Mouse (Mus musculus) hematopoietic multipotent progenitor cell, adult 10-12 weeks (in vitro differentiated cells): ENCODE data around the gene Slc4a8. TPM values are rescaled to one million over a fixed set of nuclear protein-coding genes. Genes with fewer than 3 reads are reported as not detected.

ENCODE experiments used
- polyA plus RNA-seq: library from polyadenylated mRNA; stranded (reverse); fragments of >175 nt; gene quantifications from 2 replicates; pipeline ENCODE4 v1.2.3, GENCODE M21; 2012; ENCODE audit warnings: low replicate concordance

The Slc4a8 gene
- 7.2 and 7.6 TPM in 2 replicates for polyA plus RNA-seq

DNA sequence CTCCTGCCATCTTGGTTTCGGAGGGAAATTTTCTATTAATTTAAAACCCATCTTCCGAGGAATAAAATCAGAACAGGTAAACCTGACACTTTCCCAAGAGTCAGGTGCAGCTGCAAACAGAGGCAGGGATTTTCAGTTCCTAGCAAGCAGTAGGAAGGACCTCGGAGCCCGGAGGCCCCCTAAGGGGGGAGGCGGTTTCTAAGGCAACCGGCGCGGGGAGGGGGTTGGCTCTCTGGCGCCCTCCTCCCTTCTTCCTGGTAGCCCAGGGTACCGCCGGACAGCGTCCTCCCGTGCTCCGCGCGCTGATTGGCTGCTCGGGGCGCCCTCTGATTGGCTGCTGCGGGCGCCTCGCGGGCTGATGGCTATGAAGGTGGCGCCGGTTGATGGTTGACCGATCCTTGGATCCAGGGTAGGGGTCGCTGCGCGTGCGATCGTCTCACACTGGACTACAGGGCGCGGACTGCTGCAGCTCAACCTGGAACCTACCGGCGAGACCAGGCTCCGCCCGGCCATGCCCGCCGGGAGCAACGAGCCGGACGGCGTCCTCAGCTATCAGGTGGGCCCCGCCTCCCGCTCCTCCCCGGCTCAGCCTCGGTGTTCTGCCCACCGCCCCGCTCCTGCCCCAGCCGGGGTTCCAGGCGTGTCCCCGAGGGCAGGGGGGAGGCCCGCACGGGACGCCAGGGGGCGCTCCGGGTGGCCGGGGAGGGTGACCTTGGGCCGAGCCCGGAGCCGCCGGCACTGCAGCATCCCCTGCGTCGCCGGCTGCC lies at the start of gene Slc4a8:
TSS of gene Slc4a8 (plus strand) at position 329 of the 767 bp plus-strand sequence.

DNA sequence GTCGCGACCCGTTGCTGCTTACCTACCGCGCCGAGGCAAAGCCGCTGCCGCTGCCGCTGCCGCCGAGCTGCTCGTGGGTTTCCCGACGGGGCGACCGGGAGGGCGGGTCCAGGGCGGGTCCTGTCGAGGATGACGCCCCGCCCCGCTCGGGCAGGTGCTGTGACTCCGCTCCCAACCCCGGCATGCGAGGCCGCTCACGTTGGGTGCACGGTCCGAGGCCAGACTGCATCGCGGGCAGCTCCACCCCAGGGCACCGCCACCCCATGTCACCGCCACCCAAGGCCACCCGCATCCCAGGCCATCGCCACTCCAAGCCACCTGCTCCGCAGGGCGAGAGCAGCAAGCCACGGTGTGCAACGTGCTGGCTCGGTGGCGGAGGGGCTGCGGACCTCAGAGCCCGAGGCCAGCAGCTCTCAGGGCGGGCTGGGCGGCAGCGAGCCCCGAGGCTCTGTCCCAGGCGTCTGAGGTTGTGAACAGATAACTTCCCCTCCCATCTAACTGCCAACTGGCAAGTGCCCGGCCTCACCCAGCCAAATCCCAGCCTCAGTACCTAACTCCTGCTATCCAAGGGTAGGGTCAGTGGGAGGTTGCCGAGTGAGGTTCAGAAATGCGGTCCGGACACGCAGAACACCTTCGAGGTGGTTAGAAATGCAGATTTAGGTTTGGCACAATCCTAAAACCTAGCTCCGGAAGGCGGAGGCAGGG lies 32.1 kb upstream of the Slc4a8 start, which contains the start of gene Galnt6:
TSS of gene Galnt6 (minus strand) at position 96 of the 705 bp plus-strand sequence.

DNA sequence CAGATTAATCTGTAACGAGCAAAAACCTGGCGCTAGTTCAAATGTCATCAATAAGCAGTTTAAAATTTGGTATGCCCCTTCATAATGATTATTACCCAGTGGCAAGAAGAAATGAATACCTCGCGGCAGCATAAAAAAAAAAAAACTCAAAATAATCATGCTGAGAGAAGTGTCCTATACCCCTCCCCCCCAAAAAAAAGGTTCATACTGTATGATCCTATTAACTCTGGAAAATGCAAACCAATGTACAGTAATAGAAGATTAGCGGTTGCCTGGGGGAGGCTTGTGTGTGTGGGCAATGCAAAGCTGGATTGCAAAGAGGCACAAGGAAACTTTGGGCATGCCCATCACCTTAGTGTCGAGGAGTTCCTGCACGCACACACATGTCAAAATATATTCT lies 108.0 kb downstream of the Slc4a8 start, which contains the start of gene Scn8a:
TSS of gene Scn8a (plus strand) at position 301 of the 400 bp plus-strand sequence.

Other genes starting within 250 kb of the Slc4a8 start
- gene Tfcp2, start 209.7 kb upstream of the Slc4a8 start, polyA plus RNA-seq, result 3.1 and 3.6 TPM in 2 replicates
- gene Pou6f1, start 161.8 kb upstream of the Slc4a8 start, polyA plus RNA-seq, result 86.9 and 151 TPM in 2 replicates
- gene Dazap2, start 146.4 kb upstream of the Slc4a8 start, polyA plus RNA-seq, result 74.0 and 97.2 TPM in 2 replicates
- gene Smagp, start 124.8 kb upstream of the Slc4a8 start, polyA plus RNA-seq, result 75.2 and 110 TPM in 2 replicates
- gene Bin2, start 92.2 kb upstream of the Slc4a8 start, polyA plus RNA-seq, result 262 and 665 TPM in 2 replicates
- 2.7 and 9.4 TPM in 2 replicates for gene Cela1, start 73.8 kb upstream of the Slc4a8 start, polyA plus RNA-seq
- 19.7 and 28.3 TPM in 2 replicates for gene Galnt6, start 32.4 kb upstream of the Slc4a8 start, polyA plus RNA-seq
- gene Scn8a, start 108.1 kb downstream of the Slc4a8 start, polyA plus RNA-seq, result 0.75 and 1.00 TPM in 2 replicates